1 mouse cellular context compared by ENCODE assay signal in genomic region chr11:70512709-70513342, GRCm38 (mm10).
TF ChIP-seq lines count a peak whose summit lies in the region.

No protein-coding gene starts in this region.

TF ChIP-seq in CH12.LX, 34 proteins besides CTCF, POLR2A, EP300 and RAD21 (continued from another document):
- TF ChIP-seq POLR2AphosphoS2 (IDR thresholded peaks at IDR 0.05; ENCODE audit: low read depth, low read length) (no peak), GABPA (IDR thresholded peaks at IDR 0.05; ENCODE audit: insufficient replicate concordance, low read depth, low read length) (no peak), SIN3A (IDR thresholded peaks at IDR 0.05; ENCODE audit: low read length) (peak; percentile 79), USF1 (IDR thresholded peaks at IDR 0.05; ENCODE audit: low read depth, low read length) (no peak), NELFE (IDR thresholded peaks at IDR 0.05; ENCODE audit: low read depth, low read length) (0 out of 2 replicates have a peak, but pooled peaks have one; percentile 5), MEF2A (IDR thresholded peaks at IDR 0.05; ENCODE audit: borderline replicate concordance, low read depth, low read length) (peak; percentile 87; the same call in 1 of the 2 replicates), ETS1 (conservative IDR thresholded peaks at IDR 0.05; ENCODE audit: low read depth, low read length) (peak; percentile 85), MAZ (IDR thresholded peaks at IDR 0.05; ENCODE audit: low read depth, low read length) (peak; percentile 76), CHD1 (IDR thresholded peaks at IDR 0.05; ENCODE audit: low read depth, low read length) (peak; percentile 87; the same call in 1 of the 2 replicates), MYC (IDR thresholded peaks at IDR 0.05; ENCODE audit: low read depth, low read length) (peak; percentile 62; the same call in 1 of the 2 replicates), E2F4 (IDR thresholded peaks at IDR 0.05; ENCODE audit: insufficient replicate concordance, low read depth, low read length) (0 out of 2 replicates have a peak, but pooled peaks have one; percentile 55), ZC3H11A (IDR thresholded peaks at IDR 0.05; ENCODE audit: low read depth, low read length) (no peak), USF2 (conservative IDR thresholded peaks at IDR 0.05; ENCODE audit: low read depth, low read length) (no peak), TBP (conservative IDR thresholded peaks at IDR 0.05; ENCODE audit: low read depth, low read length) (no peak)
